Mouse (Mus musculus): ENCODE data around the gene BC017158.

BC017158 gene

GRCm38 (mm10) chr7:128307851-128308250 lies 9.9 kb upstream of the BC017158 start:
- no peak for DNase-seq

DNA sequence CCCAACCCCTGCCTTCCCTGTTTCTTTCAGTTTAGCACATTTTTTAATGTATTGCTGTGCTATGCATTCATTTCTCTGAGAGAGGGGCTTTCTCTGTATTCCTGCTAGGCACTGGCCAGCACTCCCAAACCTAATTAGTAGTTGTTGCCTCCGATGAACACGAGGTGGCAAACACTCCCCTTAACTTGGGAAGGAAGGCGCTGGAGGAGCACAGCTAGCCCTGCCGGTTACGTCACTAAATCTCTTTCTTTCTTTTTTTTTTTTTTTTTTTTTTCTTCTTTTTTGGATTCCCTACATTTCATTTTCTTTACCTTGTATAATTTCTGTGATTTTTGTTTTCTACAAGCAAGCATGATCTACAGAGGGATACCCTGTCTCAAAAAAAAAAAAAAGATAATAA lies 6.9 kb upstream of the BC017158 start:
- peak; percentile 82 for DNase-seq

- no peak for DNase-seq
Observed at GRCm38 (mm10) chr7:128304198-128304597, 6.2 kb upstream of the BC017158 start.

DNA sequence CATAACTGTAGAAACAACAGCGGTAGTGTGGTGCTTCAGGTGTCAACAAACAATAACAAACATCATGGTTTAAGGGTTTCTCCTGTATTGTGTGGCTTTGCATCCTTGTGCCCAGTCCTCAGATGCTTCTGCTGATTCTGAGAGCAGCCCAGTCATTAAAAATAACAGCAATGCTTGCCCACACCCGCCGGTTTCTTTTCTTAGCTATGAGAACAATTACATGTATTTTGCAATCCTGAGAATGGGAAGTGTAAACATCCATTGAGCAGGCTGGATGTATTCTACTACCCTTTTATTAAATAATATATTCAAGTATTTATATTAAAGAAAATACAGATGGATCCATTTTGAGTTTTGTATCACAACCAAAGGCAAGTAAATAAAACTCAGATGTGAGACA lies 4.2 kb upstream of the BC017158 start:
- DNase-seq = no peak

DNA sequence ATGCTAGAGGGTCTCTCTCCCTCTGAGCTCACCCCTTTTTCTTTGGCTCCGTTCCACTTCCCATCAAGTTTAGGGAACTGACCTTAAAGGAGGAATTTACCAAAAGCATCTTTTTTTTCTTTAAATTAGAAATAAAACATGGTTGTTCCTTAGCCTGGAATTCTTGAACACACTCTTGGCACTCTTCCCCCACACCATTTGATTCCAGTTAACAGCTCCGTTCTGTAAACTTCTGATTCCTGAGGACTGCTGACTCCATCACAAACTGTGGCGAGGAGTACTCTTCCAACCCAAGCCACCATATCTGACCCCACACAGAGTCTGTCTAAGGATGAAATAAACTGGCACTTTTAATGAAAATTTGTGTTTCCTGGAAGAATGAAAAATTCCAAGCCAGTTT lies 3.0 kb upstream of the BC017158 start:
- DNase-seq = peak; percentile 65

GRCm38 (mm10) chr7:128298481-128299342 lies 742 bp upstream of the BC017158 start:
- DNase-seq = peak; percentile 67

DNA sequence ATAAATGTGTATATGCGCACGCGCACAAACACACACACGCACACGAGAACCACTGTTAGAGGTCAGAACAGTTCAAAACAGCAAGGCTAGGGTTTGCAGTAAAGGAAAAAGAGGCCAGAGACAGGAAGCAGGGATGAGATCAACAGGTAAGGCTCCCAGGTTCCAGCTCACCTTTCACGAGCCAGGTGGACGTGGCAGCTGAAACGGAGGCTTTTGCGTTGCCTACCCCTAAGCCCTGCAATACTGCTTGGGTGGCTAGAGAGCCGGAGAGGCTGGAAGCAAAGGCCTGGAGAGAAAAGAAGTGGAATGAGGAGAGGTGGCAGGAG lies 716 bp downstream of the BC017158 start:
- DNase-seq = no peak

DNA sequence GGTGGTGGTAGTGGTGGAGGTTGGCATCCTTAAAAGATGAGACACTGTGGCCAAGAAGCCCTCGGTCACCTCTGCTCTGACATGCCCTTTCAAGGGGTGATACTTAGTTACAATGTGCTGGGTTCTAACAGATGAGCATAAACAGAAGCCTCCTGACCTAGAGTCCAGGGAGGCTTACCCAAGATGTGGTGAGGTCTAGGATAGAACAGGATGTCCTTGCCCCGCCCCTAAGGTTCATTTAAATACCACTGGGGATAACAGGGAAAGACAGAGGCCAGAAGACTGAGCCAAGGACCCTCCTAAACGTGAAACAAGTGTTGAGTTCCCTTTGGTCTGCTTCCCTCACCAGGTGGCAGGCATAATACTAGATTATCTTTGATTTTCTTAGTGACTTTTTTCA lies 1.5 kb downstream of the BC017158 start:
- DNase-seq = no peak

- DNase-seq = no peak
Observed at GRCm38 (mm10) chr7:128294785-128295184, 3.2 kb downstream of the BC017158 start.

- no peak for DNase-seq
Observed at GRCm38 (mm10) chr7:128288923-128289544, 8.9 kb downstream of the BC017158 start.

DNA sequence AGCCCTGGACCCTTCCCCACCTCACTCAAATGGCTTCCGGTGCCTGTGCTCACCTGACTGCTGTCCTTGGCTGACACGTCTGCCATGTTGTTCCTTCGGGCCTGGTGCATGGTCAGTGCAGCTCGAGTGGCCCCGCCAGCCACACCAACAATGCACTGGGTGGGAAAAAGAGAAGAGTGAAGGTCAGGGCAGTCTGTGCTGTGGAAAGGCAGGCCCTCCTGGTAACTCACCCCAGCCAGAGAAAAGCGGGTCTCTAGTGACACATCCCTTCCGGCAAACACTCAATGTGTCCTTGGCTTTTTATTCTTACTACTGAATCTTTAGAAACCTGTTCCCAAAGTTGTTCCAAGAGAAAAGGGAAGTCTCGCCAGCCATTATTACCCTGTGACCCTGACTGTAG lies 12.9 kb downstream of the BC017158 start:
- DNase-seq = no peak

DNA sequence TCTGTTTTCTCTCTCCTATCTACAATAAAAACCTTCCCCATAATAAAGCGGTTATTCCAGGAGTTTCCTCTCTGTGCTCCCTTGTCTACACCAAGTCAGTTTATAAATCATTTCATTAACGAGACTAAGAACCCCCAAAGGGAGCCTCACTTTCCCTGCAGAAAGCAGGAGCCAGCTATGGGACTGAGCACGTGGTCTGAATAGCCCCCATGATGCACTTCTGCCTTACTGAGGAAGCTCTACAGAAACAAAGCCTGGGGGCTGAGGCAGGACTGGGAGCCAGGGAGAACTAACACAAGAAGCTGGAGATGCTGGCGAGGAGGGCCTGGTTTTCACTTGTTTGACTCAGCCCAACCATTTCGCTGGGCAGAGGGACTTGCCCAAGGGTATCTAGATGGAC lies 13.9 kb downstream of the BC017158 start:
- no peak for DNase-seq

- DNase-seq = peak; percentile 48
Observed at GRCm38 (mm10) chr7:128282532-128283244, 15.3 kb downstream of the BC017158 start.

DNA sequence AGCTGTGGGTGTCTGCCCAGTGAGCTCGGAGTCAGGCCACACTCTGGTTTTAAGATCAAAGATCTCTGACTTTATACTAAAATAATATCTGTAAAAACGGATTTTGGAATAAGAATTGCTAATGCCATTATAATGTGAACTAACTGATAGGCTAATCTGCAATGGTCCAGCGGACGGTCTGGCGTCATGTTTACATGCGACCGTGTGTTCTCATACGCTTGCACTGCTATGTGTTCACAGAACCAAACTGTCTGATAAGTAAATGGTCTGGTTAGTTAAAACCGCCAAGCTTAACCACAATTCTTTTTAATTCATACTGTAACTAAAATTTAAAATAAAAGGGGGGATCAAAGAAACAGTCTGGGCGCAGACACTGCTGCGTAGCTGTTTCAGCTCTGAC lies 16.2 kb downstream of the BC017158 start:
- DNase-seq = no peak

- no peak for DNase-seq
Observed at GRCm38 (mm10) chr7:128279750-128280149, 18.2 kb downstream of the BC017158 start.

GRCm38 (mm10) chr7:128276051-128276450 lies 21.9 kb downstream of the BC017158 start:
- DNase-seq = no peak

DNA sequence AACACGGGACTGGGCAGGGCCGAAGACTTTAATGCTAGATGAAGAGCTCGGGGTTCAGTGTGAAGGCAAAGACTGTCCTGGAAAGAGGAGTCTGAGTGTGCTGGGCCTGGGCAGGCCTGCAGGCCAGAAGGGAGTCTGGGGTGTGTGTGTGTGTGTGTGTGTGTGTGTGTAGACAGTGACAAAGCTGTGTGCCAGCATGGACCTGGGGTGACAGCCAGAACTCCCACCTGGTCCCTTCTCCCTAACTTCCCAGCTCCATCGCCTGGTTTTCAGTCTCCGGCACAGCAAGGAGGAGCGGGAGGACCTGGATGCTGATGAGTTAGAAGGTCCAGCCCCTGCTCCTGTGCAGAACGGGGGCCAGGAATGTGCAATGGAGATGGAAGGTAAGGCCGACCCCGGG lies 26.5 kb downstream of the BC017158 start:
- DNase-seq = no peak

- no peak for DNase-seq
Observed at GRCm38 (mm10) chr7:128270431-128270850, 27.5 kb downstream of the BC017158 start.

DNA sequence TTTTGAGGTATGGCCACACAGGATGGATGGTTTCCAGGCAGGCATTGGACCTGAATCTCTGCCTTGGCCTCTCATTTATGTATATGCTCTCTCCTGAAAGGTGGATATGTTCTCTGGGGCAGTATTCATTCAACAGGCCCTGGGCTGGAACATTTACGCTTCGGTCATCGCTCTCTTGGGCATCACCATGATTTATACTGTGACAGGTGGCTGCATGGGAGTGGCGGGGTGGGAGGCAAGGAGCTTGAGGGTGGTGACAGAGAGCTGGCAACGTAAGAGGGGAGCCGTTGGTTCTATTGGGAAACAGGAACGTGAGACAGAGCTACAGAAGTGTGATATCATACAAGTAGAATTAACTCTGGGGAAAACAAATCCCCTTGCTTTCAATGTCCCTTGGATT lies 30.2 kb downstream of the BC017158 start:
- no peak for DNase-seq

DNA sequence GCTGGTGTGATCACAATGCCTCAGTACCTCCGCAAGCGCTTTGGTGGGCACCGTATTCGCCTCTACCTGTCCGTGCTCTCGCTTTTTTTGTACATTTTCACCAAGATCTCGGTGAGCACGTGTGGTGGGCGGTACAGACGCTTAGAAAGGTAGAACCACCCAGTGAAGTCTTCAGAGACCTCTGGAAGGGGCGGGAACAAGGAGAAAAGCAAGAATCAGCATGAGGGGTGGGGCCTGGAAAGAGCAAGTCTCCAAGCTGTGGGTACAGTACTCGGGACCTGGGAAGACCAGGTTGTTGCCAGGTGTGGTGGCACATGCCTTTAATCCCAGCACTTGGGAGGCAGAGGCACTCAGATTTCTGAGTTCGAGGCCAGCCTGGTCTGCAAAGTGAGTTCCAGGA lies 30.6 kb downstream of the BC017158 start:
- DNase-seq = no peak

DNA sequence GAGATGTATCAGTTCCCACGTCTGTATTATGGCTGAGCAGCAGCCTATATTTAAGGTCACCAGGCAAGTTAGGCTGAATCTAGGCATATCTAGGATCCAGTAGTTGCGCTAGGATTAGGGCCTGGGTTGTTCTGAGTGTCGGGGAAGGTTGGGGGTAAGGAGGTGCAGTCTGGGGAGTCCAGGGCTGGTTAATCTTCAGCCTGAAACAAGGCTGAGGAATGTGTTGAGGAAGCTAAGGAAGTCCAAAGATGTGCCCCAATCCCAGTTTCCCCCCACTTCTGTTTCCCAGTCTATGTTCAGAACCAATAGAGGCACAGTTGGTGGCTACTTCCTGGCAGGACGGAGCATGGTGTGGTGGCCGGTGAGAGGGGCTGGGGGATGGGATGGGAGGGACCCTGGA lies 31.9 kb downstream of the BC017158 start:
- DNase-seq = no peak

DNA sequence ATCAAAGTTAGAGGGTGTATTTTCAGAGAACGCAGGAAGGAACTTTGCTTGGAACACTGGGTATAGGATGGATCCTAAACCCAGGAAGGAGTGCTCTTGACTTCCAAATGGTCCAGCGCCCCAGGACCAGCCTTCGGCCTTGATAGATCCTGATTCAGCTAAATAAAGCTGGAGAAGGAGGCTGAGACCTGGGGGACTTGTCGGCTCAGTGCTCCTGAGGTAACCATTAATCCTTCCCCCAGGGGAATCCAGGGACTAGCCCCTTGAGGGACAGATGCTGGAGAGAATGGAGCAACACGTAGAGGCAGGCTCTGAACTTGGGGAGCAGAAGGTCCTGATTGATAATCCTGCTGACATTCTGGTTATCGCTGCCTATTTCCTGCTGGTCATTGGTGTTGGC lies 32.6 kb downstream of the BC017158 start, which contains the start of gene Slc5a2:
TSS of gene Slc5a2 (plus strand) at position 247 of the 400 bp plus-strand sequence.
- DNase-seq = no peak

DNA sequence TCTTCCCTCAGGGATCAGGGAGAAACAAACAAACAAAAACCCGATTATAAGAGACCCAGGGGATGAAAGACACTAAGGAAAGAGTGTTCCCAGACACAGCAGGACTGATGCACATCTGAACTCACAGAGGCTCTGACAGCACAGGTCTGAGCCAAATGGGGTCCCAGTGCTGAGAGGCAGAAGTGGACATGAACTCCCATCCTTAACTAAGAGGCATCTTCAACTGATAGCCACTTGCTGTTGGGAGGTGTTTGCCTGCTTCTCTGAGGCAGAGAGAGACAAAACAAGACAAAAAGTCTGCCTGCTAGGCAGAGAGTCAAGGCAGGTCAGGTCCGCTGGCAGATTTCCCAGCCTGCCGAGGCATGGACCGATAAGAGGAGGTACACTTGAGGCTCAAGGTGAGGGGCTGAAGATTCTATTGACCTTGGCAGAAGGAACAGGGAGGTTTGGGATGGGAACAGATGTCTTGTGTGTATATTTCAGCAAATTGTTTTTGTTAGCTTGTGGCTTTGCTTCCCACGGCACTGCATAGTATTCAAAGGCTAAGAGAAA lies 41.1 kb downstream of the BC017158 start:
- peak; percentile 51 for DNase-seq

DNA sequence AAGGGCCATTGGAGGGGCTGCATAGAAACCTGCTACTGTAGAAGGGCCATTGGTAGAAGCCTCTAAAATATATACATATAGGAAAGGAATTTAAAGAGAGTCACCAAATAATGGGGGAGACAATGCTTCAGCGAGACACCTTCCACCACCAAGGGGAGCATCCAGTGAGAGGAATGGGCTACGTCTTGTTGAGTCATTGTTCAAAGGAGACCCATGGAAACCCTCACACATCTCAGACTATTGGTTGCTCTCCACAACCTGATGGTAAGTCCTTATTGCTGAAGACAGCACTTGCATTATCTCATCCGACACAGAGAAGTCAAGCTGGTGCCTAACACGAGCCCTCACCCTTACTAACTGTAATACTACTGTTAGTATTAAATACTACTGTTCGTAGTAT lies 42.2 kb downstream of the BC017158 start:
- no peak for DNase-seq

Measured in lung, postnatal 10 days (tissue).